Mouse (Mus musculus): ENCODE results near the gene Olfr67.
"Not testable (repeated sequence)": the region's sequence is repeated elsewhere in the genome, so short reads cannot be mapped to it uniquely, and the experiment has no call there.

Olfr67 gene

DNA sequence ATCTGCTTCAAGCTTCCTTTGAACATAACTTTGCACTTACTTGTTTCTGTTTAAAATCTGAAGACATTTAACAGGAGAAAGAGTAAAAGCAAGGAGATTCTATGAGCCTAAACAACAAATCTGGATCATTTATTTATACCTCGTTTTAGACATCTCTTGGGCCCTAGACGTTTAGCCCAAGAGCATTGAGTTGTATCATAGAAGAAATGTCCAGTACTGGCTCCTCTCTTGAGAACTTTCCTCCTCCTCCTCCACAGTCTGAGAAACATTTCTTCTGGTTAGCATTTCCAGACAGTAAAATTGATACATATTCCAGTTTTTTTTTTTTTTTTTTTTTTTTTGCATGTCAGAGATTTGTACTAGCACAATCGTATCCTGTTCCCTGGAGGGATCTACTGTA lies at the start of gene Olfr67:
Olfr67 (minus strand) TSS at position 101 of the 400 bp plus-strand sequence.
- DNase-seq (ENCODE audit: low spot score), result no peak

DNA sequence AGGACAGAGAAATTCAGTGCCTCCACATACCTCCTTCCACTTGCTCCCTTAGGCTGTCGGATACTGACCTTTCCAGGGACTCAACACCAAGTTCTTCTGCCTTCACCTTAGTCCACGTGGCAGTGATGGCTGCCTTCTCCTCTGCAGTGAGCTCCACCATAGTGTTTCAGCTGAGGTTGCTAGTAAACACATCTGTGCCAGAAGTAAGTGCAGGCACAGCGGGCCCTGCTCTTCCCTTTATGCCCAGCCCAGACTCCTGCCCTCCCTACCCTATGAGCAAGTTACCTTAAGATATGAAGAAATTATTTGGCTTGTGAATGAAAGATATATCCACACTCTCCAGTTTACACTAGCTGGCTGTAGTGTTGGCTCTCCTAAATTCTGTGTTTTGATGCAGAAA lies 48.6 kb upstream of the Olfr67 start, which contains the start of gene Hbb-bh2:
Hbb-bh2 (minus strand) TSS at position 253 of the 400 bp plus-strand sequence.
- no peak for DNase-seq (ENCODE audit: low spot score)

GRCm38 (mm10) chr7:103827808-103828207 lies 36.2 kb upstream of the Olfr67 start, which contains the start of gene Hbb-bs:
Gene Hbb-bs, minus strand, starts transcription at chr7:103828096.
- no peak for DNase-seq (ENCODE audit: low spot score)

- DNase-seq (ENCODE audit: low spot score), result not testable (repeated sequence)
Observed at GRCm38 (mm10) chr7:103827139-103827538, 35.5 kb upstream of the Olfr67 start.

- no peak for DNase-seq (ENCODE audit: low spot score)
Observed at GRCm38 (mm10) chr7:103826255-103826887, 34.8 kb upstream of the Olfr67 start.

DNA sequence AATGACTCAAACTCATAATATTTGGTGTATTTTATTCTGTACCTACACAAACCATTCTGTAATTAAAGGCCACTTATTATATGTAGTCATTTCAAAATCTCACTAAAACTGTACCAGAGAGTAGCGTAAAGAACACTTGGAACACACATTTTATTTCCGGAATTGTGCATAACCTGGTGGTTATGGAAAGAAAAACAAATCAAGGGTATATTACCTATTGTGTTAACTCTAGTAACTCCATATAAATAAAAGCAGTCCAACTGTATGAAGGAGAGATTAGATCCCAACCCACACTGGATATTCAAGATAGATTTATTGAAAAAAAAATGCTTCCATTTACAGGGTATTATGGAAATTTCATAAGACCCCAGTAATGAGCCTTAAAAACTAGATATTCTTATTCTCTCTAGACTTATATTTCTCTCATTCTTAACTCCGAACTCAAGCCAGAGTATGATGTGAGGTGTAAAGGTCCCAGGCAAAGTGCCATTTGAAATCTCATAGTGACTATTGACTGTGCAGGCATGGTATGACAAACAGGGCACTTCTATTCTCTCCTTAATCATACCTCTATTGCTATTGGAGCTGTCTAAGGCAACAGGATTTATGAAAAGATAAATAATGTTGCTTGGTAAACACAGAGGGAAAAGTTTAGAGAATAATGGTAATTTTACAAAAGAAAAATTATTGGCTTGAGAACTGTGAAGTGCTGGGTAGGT lies 34.1 kb upstream of the Olfr67 start:
- DNase-seq (ENCODE audit: low spot score), result no peak

- no peak for DNase-seq (ENCODE audit: low spot score)
Observed at GRCm38 (mm10) chr7:103824597-103824996, 33.0 kb upstream of the Olfr67 start.

- DNase-seq (ENCODE audit: low spot score), result not testable (repeated sequence)
Observed at GRCm38 (mm10) chr7:103815085-103815484, 23.5 kb upstream of the Olfr67 start.

- DNase-seq (ENCODE audit: low spot score), result no peak
Observed at GRCm38 (mm10) chr7:103813766-103814165, 22.1 kb upstream of the Olfr67 start, which contains the start of gene Hbb-bt. Gene Hbb-bt, minus strand, starts transcription at chr7:103813996.

- DNase-seq (ENCODE audit: low spot score), result not testable (repeated sequence)
Observed at GRCm38 (mm10) chr7:103813152-103813551, 21.5 kb upstream of the Olfr67 start.

GRCm38 (mm10) chr7:103812174-103812573 lies 20.6 kb upstream of the Olfr67 start:
- DNase-seq (ENCODE audit: low spot score), result no peak

DNA sequence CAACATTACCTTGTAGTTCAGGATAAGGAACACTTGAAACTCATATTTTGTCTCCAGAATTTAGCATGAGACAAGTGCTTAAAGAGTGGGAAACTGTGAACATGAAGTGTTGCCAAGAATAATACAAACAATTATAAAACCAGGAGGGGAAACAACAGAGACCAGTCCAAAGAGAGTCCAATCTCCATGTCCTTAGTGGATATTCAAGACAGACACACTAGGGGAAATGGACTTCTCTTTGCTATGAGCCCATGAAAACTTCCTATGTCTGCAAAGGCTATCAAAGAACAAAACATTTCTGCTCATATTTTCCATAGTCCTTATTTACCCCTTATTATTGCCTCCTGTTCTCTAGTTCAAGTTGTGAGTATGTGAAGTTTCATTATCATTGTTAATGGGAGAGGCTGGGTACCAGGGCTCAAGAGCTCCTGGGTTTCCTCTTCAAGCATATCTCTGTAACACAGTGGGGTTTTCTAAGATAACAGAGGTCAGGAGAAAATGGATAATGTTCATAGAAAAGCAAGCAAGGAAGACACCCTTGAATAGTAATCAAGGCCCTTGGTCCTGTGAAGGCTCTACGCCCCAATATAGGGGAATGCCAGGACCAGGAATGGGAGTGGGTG lies 19.7 kb upstream of the Olfr67 start:
- DNase-seq (ENCODE audit: low spot score), result no peak

- DNase-seq (ENCODE audit: low spot score), result no peak
Observed at GRCm38 (mm10) chr7:103810746-103811145, 19.1 kb upstream of the Olfr67 start.

- no peak for DNase-seq (ENCODE audit: low spot score)
Observed at GRCm38 (mm10) chr7:103810296-103810695, 18.7 kb upstream of the Olfr67 start.

DNA sequence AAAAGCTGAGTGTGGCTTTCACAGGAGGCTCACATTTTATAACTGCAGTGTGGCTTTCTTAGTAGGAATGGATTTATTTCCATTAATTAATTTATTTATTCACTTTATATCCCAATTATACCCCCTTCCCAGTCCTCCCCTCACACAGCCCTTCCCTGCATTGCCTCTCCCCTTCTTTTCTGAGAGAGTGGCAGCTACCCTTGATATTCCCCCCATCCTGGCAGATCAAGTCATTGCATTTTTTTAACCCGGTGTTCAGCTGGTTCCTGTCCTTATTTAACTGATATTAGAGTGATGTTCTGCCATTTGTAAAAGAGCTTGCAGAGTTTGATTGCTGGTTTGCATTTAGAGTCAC lies 18.2 kb upstream of the Olfr67 start:
- no peak for DNase-seq (ENCODE audit: low spot score)

- no peak for DNase-seq (ENCODE audit: low spot score)
Observed at GRCm38 (mm10) chr7:103808971-103809800, 17.6 kb upstream of the Olfr67 start.

- not testable (repeated sequence) for DNase-seq (ENCODE audit: low spot score)
Observed at GRCm38 (mm10) chr7:103808120-103808519, 16.5 kb upstream of the Olfr67 start.

- peak; percentile 69 for DNase-seq (ENCODE audit: low spot score)
Observed at GRCm38 (mm10) chr7:103806856-103807255, 15.2 kb upstream of the Olfr67 start.

DNA sequence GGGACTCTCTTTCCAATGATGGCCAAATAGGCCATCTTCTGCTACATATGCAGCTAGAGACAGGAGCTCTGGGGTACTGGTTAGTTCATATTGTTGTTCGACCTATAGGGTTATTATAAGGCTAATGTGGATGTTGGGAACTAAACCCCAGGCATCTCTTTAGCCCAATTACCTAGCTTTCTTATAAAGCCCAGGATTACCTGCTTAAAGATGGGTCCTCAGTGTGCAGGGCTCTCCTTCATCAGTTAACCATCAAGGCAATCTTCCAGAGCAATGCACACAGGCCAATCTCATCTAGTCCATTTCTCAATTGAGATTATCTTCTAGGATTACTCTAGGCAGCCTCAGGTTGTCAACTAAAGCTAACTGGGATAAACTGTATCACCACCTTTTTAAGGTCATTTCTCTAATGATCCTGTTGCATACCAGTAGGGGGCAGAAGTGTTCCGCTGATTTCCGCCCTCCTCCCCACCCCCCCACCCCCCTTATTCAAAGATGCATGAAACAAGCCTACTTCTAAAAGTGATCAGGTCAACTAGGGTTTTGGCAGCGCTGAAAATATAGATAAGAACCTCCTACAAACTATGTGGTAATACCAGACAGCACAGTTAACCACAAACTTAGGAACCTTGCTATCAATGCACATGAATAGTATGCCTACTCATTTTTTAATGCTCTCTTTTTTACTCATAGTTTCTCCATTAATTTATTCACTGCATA lies 1.2 kb upstream of the Olfr67 start:
- no peak for DNase-seq (ENCODE audit: low spot score)

DNA sequence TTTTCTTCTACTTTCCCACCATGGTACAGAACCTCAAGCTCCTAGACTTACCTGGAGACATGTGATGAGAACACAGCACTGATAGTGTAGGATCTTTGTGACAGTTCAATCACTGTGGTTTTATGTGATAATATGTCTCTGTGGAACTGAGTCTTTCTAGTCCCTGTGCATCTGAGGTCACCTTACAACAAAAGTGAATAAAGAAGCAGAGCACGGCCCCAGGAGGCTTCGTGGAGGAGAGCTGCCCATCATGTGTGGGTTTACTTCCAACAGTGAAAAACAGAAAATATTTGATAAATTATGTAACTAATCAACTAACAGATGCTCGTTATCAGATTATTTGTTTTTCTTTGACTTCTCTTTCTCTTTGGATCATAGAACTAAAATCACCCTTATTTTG lies 12.0 kb downstream of the Olfr67 start, which contains the start of gene Olfr68:
Olfr68 (minus strand) TSS at position 101 of the 400 bp plus-strand sequence.
- no peak for DNase-seq (ENCODE audit: low spot score)

DNA sequence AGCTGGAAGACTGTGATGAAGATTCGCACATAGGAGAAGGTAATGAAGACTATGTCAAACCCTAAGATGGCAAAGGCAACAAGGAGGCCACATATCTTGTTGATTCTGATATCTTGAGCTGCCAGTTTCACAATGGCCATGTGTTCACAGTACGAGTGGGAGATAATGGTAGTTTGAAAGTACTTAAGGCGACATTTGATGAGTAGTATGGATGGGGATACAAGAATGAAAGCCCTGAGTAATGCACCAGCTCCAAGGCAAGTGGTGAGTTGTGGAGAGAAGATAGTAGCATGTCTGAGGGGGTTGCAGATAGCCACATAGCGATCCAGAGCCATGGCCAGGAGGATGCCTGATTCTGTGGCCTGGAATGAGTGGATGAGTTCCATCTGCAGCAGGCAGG lies 14.0 kb downstream of the Olfr67 start:
- DNase-seq (ENCODE audit: low spot score), result not testable (repeated sequence)
